Mouse (Mus musculus) C2C12 (cell line): ENCODE data around the gene Lexm.

Experiments used
- CTCF ChIP-seq: IDR thresholded peaks from one replicate; pipeline ENCODE4 v1.5.1; 2011; ENCODE audit not compliant: control insufficient read depth, insufficient read depth, insufficient read length
- FOSL1 ChIP-seq: IDR thresholded peaks from one replicate; pipeline ENCODE4 v1.8.0; 2011; ENCODE audit warnings: mild to moderate bottlenecking, low read length; ENCODE audit not compliant: poor library complexity, insufficient read depth, severe bottlenecking
- MAX ChIP-seq: IDR thresholded peaks from one replicate; pipeline ENCODE4 v1.6.1; 2011; ENCODE audit warnings: mild to moderate bottlenecking, control low read depth

- TF ChIP-seq CTCF (no peak), MAX (no peak), FOSL1 (no peak)
Observed at GRCm38 (mm10) chr4:106545817-106546373, 71.1 kb downstream of the Lexm start.
